Mouse (Mus musculus): ENCODE data around the gene Epo.

Gene Epo

DNA sequence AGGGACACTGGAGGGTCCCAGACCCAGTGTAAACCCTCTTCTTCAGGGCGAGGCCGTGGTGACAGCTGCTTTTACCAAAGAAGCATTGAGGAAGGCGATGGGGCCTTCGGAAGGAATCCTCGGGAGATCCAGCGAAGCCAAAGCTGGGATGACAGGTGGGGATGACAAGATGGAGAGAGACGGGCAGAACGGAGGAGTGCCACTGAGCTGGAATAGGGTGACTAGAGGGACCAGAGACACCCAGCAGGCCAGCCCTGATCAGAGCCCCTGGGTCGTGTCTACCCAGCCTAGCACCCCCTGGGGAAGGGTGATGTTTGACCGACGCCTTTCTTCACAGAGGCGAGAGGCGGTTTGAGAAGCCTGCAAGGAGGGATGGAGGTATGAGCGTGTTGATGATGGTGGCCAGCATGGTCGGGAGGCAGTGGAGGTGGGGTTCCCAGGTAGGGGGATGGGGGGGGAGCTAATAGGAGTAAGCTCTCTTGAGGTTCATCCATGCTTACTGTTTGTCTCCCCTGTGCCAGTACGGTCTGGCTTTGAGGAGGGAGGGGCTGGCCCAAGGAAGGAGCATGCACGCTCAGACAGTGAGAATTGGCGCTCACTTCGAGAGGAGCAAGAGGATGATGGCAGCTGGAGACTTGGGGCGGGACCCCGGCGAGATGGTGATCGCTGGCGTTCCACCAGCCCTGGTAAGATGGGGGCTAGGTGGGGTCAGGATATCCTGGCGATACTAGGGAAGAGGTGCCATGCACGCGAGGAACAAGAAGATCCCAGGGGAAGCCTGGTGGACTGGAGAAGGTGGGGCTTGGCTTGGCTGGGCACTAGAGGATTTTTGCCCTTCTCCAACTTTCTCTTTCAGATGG is 13.1 kb downstream of the Epo start:
- DNase-seq (ENCODE audit: low spot score), result no peak

DNA sequence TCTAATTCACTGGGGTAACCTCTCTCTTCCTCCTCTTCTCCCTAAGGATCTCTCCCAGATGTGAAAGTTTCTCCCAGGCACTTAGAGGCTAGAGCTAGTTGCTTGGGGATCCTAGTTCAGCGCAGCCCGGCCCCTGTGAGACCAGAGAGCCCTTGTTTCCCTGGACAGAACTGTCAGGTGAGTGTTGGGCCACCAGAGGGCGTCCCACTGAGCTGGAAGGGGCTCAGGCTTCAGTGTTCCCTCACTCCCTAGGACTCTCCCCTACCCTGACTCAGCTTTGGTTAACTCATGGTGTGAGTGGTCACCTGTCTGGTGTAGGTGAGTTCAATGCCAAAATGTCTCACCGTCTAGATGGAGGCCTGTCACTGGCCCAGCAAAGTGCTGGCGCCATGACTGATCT is 14.6 kb downstream of the Epo start, which contains the start of gene Gigyf1:
Gene Gigyf1, plus strand, starts transcription at position 113 of the 400 bp plus-strand sequence.
- no peak for DNase-seq (ENCODE audit: low spot score)

DNA sequence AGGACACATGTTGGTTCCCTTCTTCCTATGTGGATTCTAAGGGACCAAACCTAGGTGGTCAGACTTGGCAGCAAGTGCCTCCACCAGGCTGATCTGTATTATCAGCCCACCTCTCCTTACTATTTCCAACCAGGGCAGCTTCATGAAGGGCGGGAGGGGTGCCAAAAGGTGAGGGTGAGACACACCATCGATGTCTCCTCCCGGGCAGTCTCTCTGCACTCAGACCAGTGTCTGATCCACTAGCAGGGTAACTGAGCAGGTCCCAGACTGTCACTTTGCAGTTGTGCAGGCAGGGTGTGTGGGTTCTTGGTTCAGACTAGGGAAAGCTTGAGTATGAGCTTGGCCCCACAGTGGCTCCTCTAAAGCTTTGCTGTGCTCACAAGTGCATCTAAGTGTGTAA is 18.2 kb downstream of the Epo start:
- DNase-seq (ENCODE audit: low spot score), result no peak

DNA sequence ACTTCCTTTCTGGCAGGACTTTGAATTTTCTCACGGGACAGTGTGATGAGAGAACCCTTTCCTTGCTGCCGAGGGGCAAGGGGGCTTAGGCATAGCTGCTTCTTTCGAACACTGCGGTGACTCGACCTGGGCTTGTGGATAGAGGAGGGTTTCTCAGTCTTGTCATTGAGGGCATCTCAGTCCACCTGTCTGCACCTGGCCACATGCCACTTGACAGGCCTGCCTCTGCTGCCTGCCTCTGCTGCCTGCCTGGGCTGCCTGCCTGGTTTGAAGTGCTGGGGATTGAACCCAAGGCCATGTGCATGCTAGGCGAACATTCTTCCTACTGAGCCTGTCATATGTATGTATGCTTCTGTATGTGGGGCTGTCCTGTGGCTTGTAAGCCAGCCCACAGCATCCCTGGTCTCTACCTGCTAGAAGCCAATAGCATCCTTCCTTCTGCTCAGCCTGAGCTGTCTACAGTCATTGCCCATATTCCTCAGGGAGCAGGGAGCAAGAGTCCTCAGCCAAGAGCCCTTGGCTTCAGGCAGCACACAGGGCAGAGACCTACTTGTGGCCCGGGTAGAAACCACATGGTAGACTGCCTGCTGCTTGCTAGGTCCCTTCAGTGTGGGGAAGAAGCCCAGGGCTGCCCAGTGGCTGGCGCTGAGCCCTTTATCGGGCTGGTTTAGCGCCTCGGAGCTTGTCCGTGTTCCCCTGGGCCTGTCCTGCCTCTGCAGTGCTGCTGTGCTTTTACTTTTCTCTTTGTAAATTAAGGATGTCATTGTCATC is 18.9 kb downstream of the Epo start:
- DNase-seq (ENCODE audit: low spot score), result no peak

DNA sequence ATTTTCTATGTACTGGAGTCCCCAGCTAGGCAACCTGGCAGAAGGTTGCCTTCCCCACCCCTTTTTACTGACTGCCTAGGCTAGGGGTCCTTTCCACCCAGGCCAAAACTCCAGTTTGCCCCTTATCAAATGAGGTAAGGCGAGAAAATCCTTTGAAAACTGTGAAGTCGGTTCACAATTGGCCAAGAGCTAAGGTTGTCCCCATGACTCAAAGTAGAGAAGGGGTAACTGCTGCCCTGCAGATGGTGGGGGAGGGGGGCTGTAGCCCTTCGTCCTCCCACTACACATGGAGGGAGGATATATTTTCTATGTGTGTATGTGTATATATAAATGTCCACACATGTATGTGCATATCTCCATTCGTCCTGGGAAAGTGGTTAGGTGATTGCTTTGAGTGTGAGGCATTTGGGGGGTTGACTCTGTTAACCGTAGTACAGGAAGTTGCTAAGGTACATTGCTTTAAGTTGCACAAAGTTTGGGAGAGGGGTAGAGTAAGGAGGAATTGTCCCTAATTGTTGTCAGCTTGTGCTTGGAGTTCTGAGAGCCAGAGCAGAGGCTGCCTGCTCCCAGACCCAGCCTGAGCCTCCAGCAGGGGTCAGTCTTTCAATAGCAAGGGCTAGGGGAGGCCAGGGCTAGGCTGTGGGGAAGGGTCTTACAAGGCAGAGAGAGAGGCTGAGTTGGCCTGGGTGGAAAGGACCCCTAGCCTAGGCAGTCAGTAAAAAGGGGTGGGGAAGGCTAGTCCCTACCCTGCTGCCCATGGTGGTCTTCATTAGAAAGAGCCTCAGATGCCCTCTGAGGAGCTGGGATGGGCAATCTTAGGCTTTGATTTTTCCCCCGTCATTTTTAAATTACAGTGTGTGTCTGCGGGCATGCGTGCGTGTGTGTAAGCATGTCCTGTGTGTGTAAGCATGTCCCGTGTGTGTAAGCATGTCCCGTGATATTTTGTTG is 19.9 kb downstream of the Epo start:
- DNase-seq (ENCODE audit: low spot score), result no peak

DNA sequence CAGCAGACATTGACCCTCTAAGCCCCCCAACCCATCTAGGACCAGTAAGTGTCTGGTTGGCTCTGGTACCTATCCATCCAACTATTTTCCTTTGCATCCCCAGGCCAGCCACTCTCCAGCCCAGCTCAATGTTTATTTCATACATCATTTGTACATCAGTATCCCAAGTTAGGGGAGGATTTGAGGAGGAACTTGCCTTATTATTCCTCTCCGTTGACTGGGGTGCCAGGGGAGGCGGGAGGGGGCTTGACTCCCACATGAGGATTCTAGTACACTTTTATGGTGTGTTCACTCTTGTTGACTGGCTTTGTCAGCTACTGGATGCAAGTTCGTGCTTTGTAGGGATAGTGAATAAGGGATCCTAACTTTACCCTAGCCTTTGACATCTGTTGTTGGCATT is 21.3 kb downstream of the Epo start:
- no peak for DNase-seq (ENCODE audit: low spot score)

DNA sequence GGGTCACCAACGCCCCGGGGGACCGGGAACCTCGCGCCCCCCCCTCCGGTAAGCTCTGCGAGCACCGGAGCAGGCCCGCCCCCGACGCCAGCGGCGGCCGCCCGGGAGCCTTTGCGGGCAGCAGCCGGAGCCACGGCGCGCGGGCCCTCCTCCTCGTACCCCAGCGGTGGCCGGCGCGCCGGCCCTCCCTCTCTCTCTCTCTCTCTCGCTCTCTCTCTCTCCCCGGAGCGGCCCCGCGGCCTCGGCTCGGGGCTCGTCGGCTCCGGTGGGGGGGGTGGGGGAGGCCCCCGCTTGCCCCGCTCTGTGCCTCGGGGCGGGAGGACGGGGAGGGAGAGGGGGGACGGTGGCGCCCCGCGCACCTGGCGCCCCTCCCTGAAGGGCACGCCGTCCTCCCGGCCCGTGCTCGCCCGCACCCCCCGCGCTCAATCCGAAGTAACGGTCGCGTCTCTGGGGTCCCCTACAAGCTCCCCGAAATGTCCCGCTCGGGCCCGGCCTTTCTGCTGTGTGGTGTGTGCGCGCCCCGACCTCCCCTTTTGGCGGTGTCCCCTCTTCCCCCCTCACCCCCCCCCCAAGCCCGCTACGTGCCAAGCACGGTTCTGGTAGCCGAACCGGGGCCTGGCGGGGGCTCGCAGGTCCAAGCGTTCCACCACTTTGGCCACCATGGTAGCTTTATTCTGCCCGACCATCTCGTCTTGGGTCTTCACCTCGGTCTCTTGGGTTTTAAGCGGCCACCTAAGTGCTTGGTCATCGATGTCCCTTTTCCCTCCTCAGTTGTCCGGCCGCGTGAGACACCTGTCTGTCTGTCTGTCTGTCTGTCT is 22.3 kb downstream of the Epo start:
- DNase-seq (ENCODE audit: low spot score), result no peak

DNA sequence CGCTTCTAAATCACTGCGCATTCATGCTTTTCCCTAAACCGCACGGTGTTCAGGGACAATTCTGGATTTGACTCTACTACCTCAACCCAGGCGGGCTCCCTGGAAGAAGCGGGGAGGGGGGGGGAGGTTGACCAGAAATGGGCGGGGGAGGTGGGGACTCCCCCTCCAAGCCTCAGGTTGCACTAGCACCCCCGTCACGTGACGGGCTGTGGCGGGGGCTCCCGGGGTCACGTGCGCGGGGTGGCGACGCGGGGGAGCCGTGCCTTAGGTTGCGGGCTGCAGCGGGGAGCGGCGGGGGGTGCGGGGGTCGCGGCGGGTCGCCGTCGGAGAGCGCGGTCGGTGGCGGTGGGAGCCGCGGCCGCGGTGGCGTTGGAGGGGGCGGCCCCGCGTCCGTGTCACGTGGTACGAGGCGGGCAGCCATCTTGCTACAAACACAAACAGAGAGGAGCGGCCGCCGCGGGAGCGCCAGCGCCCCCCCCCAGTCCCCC is 23.0 kb downstream of the Epo start:
- DNase-seq (ENCODE audit: low spot score), result peak; percentile 67

DNA sequence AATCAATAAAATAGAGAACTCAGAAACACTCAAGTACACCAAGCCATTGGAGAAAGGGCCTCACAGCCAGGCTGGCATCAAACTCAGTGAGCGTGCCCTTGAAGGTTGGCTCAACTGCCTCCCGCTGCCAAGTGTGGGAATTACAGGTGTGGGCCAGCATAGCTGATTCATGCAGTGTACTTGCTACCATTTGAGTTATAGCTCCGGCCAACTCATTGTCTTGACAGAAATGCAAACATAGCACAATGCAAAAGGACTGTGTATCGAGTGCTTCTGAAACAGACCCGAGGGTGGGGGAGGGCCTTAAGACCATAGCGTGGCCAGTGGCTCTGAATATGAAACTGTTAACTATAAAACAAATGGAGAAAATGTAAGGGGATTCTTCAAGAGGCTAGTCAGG is 29.0 kb downstream of the Epo start:
- peak; percentile 47 for DNase-seq (ENCODE audit: low spot score)

DNA sequence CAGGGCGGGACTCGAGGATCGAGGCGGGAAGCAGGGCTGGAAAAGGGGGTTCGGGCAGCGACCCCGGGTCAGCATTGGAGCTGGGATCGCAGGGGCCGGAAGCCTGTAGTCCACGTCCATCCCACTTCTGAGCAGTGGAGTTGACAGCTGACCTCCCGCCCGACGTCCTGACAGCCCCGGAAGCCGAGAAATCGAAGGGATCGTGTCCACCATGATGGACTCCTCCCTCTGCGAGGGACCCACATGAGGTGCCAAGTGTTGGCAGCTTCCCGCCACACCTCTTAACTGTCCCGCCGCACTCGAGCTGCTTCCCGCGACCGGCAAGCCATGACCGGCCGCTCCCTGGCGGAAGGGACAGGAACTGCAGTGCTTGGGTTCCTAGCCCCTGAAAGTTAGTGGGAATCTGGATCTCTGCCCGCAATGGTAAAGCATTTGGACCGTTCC is 30.4 kb downstream of the Epo start:
- DNase-seq (ENCODE audit: low spot score), result peak; percentile 91

DNA sequence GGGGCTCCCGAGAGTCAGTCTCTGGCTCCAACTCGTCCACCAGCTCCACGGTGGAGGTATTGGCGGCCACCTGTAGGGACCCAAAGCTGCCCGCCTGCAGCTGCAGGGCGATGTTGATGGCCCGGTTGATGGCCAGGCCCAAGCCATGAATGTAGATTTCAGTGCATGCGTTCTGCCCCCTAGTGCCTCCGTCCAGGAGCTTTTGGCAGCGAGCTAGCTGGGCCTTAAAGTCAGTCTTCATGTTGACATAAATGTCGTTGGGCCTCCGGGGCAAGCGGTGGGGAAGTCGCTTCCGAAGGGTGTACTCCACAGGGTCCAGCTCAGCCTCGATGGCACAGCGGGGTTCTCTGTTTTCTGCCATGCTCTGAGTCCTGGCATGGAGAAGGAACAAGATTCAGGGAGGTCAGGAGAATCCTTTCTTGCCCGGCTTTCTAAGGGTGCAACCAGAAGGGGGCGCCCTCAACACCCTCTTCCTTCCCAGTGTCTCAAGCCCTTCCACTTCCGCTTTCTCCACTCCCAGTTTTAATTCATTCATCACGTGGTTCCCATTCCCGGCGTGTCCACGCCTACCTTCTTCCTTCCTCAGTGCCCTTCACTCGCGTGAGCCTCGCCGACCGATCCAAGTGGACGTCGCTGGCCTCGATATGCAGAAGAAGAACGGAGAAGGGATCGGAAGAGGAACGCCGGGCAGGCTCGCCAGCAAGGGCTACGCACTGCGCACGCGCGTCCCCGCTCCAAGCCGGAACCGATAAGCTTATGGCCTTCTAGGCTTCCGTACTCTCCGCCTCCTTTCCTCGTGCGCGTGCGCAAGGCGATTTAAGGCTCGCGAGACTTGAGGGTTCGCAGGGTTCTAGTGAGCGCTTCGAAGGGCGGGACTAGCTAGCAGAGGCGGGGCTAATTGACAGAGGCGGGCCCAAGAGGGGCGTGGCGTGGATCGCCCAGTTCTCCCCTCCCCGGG is 31.1 kb downstream of the Epo start, which contains the start of gene Pop7:
Gene Pop7, minus strand, starts transcription at position 810 of the 958 bp plus-strand sequence.
- DNase-seq (ENCODE audit: low spot score), result peak; percentile 100

DNA sequence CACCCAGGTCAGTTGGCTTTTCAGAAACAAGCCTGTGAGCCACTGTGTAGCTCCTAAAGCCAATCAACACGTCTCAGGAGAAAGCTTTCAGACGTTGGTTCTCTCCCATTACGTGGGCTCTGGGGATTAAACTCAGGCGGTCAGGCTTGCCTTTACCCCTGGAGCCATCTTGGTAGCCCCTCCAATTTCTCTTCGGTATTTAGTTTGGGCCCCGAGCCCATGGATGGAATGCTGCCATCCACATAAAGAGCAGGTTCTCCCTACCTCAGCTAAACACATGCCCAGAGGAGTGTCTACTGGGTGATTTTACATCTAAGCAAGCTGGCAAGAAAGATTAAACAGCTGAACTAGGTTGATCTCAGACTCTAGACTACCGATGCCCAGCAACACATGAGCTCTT is 32.9 kb downstream of the Epo start:
- DNase-seq (ENCODE audit: low spot score), result no peak

DNA sequence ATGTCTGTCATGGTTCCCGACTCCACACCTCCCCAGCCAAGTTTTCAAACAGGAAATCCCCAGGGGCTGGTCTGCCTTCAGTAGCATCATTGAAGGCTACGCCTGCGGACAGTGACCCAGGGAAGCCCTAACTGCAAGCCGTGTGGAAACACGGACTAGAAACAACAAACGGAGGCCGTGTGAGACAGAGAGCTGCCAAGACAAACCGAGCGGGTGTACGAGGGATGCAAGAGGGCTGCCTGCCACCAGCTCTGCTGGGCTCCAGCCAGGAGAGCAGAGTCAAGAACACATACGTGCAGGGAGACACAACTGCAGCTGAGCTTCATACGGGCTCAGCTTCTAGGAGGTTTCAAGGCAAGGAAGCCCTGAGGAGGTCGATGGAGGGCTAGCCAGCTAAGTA is 39.2 kb downstream of the Epo start:
- no peak for DNase-seq (ENCODE audit: low spot score)

DNA sequence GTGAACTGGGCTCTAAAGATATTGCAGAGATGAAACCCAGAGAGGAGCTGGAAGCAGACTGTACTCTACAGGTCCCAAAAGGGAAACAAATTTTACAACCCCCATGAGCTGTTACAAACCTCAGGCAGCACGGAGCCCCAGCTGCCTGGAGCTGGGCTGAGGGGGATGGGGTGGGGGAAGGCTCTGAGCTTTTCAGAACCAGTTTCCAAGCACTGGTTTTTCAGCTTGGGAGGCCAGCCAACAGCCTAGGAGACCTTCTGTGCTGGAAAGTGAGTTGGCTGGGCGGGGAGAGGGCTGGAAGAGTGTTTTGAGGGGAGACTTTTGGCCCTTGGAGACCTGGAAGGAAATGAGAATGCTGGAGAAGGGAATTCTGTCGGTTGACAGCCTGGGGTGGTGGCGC is 41.5 kb downstream of the Epo start:
- DNase-seq (ENCODE audit: low spot score), result no peak

DNA sequence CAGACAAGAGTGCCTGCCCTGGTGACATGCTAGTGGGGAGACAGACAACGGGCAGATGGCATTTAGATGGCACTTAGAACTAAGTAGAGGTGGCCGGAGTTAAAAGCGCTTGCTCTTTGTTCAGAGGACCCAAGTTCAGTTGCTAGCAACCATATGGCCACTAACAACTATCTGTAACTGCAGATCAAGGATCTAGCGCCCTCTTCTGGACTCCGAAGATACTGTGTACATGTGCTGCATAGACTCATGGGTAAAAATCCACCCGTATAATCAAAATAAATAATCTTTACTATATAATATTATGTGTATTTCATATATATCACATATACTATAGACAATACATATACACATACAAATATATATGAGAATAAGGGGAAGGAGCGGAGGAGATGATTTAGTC is 45.4 kb downstream of the Epo start:
- no peak for DNase-seq (ENCODE audit: low spot score)

DNA sequence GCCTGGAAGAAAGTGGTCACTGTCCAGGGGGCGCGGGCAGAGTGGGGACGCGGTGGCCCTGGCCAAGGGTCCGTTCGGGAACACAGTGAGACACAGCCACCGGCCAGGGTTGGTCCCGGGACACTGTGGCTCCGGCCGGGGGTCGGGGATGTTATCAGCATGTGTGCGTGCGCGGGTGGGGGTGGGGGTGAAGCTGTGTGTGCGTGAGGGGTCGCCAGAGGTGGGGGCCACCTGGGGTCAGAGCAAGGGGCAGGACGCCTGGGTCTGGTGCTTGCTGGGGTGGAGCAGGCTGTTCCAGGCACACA is 47.2 kb downstream of the Epo start:
- DNase-seq (ENCODE audit: low spot score), result no peak

DNA sequence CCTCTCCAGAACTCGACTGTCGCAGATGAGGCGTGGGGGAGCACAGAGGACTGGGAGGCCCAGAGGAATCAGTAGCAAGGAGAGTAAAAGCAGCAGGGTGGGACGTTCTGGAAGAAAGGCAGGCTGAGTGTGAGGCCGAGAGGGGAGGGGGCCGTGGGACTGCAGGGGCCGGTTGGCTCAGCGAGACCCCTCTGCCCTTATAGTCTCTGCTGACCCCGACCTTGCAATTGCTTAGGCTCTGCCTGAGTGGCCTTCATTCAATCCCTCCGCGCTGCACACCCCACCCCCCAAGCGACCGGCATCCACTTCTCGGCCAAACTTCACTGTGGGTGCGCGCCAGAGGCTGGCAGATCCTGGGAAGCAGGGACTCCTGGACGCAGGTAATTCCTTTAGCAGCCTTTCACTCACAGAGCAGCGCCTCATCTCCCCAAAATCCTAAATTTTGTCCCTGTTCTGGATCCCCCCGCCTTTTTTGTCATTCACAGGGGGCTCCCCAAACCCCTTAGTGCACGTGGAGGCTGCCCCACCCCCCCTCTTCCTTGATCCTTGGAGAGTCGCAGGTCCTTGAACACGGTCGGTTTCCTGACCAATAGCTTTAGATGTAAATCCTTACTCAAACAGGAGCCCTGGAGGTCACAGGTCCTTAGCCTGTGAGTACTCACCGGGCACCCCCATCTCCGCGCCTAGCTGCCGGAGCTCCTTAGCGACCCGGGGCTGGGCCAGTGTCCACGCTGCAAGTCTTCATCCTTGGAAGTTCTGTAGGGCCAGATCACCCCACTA is 47.8 kb downstream of the Epo start:
- DNase-seq (ENCODE audit: low spot score), result no peak

DNA sequence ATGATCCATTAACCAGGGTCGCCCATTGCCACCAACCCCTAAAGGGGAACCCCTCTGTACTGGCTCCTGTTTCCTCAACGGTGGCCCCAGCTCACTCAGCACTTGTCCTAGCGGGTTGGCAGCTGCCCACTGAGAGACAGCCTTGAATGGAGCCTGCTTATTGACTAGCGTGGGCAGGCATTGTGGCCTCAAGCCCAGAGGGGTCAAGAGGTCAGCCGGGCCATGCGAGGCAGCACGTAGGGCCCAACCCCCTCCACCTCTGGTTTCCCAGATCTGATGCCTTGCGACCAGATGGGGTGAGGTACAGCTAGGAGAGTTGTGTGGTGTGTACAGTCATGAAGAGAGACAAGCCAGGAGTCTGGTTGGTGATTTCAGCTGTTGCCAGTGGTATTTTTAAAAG is 51.1 kb downstream of the Epo start:
- DNase-seq (ENCODE audit: low spot score), result no peak

DNA sequence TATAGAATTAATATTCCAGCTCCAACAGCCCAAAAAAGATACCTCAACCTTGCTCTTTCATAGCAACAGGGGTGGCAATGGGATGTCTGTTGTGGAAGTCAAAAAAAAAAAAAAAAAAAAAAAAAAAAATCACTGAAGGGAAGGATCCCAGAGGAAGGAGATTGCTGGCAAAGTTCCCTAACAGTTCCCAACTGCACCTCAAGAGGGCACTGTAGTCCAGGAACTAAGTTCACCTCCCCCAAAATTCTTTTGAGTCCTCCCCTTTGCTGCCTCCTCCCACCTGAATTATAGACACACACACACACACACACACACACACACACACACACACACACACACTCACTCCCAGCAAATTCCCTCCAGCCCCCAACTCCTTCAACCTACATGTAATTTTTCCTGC is 51.9 kb downstream of the Epo start:
- DNase-seq (ENCODE audit: low spot score), result peak; percentile 79

Measured in lung, postnatal 25 days (tissue).